Mouse (Mus musculus) kidney, postnatal 4 days (tissue): ENCODE results near the gene Pts.

ENCODE experiments used
- DNase-seq, 2 experiments: peaks; one replicate each; pipeline ENCODE4 v3.0.0; 2021; ENCODE audit warnings: mixed read lengths in 2 of 2

Pts gene

DNA sequence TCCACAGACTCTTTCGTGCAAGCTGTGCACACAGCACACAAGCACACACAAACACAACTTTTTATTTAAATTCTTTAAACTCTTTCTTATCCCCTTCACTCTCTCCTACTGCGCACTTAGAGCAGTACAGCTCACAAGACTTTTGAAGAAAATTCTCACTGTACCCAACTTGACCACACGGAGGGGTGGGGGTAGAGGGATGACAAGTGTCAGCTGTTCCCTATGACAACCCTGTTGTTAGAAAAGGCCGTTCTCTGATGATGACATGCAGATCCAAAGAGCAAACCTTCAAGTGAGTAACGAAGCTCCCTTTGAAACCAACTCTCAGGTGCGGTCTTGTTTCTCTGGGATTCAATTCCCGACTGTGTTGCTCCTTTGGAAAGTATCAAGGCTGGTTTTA is 664 bp downstream of the Pts start:
- DNase-seq: peak in 1 of 2 experiments; percentile 11

DNA sequence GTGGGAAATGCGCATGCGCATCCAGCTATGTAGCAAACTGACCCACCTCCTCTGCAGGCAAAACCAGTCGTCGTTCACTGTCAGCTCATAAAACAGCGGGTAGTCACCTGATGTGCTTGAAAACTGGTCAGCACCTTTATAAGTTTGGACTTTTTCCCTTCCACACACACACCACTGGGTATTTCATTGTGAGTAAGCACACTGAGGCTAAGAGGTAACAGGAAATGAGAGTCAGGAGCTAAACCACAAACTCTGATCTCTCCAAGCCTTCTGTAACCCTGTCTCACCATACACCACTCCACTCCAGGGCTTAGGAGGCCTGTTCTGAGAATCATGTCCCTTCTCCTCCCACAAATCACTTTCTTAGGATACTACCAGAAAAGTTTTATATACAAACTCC is 2.9 kb downstream of the Pts start:
- no peak for DNase-seq

DNA sequence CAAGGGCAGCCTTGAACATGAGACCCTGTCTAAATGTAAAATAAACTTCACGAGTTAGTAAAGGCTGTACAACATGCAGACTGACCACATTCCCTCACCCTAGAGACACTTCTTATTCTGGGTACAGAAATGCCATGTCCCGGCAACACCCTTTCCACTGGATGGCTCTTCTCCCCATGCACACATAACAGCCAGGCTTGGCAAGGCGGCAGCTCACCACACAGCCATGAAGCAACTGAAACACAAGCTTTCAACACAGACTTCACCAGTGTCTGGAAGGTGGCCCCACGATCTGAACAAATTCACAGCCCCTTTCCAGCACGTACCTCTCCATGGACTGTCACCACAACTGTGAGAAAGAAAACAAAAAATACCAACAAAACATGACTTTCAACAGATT is 3.6 kb downstream of the Pts start:
- DNase-seq: no peak

DNA sequence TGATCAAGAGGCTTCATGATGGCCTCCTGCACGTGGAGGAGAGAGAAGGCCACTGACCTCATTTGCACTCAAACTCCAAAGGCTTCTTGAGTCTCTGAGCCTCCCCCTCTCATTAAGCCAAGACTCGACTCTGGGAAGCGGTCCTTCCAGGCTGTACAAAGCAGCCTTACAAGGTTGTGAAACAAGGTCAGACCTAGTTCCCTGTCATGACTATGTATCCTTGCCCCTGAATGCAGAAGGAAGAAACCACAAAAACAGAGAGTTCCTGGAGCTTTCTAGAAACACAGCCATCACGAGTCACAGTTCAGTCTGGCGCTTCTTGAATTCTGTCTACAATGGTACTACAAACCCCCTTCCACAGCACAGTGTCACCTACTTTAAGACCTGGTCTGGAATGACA is 6.0 kb downstream of the Pts start:
- no peak for DNase-seq

DNA sequence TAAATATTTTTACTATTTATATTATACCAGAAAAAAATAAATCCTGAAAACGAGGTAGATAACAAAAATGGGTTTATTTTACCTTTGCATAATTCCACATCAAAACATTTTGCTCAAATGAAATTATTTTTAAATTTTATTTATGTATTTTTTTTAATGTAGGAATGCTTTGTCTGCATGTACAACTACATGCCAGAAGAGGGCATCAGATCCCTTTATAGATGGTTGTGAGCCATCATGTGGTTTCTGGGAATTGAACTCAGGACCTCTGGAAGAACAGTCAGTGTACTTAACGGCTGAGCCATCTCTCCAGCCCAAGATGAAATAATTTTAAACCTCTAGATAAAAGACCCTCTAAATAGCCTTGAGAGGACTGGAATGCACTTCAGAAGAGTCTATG is 7.0 kb downstream of the Pts start:
- no peak for DNase-seq

DNA sequence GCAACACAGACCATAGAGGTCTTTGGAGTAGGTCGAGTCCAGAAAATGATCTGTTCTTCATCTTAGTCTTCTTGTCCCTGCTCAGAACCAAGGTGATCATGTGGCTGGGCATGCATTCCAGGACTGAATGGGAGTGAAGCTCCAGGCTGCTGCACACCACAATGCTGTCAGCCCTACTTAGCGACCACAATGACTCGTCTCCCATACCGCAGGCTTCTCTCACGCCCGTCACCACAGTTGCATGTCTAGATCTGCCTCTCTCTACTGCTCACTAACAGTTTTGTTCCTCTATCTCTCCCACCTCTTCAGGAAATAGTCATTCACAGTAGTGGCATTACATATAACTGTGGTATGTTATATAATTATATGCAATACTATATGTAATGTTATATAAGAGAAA is 7.8 kb downstream of the Pts start:
- DNase-seq: no peak

DNA sequence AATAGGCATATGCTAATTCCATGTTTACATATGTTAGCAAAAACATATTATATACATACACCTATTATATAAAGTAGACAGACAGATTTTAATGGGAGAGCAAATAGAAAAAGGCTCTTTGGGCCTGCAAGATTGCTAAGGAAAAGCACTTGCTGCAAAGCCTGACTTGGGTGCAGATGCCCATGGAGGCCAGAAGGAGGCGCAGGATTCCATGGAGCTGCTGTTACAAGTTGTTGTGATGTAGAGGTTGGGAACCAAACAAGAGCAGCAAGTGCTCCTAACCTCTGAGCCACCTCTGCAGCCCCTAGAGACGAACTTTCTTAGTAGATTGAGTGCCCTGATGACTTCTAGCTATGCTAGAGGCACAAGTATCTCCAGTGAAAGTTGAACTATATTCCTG is 9.7 kb downstream of the Pts start:
- peak; percentile 45 to 52 for DNase-seq

DNA sequence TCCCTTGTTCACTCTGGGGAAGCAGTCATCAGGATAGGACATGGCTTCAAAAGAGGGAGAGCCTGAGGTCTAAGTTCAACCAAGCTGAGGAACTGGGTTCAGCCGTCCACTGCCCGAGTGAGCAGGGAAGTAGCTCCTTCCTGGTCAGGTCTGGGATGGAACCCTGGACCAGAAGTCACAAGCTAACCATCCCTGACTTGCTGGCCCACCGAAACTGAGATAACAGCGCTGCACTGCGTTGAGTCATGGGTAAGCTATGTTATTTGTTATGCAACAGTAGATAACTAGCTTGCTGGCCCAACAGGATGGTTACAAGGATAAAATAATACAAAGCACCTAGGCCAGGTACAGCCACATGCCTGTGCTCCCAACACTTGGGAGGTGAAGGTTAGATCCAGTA is 13.1 kb downstream of the Pts start:
- DNase-seq: no peak

DNA sequence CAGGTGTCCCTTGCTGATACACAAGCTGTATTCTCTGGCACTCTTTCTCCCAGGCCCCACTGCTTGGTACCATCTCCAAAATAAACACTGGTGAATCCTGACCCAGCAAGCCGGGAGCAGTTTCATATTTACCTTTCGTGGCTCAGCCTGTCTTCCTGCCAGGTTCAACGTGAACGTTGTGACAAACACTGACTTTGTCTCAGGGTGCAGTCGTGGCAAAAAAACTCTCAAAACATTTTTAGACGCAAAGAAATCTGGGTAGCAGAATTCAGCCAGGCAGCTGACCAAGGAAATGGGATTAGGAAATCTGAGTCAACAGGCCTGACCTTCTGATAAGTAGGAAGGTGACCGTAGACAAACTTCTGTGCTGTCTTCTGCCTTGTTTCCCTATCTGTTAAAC is 21.0 kb downstream of the Pts start:
- DNase-seq: no peak

DNA sequence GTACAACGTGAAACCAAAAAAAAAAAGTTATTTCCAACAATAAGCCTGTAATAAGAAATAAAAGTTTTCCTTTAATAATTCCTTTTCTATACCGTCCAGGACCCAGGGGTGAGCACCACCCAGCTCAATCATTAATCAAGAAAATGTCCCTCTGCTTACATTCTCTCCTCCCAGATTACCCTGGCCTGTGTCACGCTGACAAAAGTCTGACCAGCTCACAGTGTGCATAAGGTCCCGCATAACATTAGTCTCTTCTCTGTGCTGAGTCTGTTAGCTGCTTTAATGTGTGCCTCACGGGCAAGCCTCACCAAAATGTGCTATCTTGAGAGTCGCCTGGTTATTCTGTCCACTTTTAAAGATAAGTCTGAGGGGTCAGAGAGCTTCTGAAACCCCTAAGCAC is 23.1 kb downstream of the Pts start:
- DNase-seq: peak in 1 of 2 experiments; percentile 31

DNA sequence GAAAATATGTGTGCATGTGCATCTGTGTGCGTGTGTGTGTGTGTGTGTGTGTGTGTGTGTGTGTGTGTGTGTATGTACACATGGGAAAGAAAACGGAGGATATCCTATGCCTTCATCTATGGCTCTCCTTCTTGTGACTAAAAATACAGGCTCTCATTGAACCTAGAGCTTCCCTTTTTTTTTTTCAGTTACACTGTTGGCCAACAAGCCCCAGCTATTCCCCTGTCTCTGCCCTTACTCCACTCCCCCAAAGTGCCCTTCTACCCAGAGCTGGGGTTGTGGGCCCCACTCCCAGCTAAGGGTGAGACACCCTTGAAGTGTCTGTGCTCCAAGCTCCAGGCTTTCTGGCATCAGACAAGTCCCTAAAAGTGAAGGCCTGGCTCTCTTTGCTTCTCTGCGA is 25.6 kb downstream of the Pts start:
- DNase-seq: no peak

DNA sequence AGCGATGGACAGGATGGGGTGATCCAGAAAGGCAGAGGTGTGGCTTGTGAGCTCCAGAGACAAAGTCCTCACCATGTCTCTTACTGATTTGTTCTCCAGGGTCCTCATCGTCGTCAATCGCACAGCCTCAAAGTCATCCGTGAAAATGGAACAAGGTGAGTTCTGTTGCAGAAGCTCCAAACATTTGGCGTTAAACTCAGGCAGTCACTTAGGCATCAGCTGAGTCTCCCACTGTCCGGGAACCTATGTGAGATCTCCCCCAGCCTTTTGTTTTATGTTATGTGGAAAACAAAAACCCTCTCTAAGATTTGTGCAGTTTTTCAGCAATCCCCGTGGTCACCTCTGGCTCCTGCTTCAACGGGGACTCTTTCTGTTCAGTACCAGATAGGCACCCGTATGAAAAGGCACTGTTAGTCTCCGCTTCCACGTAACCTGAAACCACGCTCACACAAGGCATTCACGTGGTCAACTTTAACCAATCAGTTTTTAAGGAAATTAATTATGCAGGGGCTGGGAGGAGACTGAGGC is 27.5 kb downstream of the Pts start:
- DNase-seq: peak in 1 of 2 experiments; percentile 37

DNA sequence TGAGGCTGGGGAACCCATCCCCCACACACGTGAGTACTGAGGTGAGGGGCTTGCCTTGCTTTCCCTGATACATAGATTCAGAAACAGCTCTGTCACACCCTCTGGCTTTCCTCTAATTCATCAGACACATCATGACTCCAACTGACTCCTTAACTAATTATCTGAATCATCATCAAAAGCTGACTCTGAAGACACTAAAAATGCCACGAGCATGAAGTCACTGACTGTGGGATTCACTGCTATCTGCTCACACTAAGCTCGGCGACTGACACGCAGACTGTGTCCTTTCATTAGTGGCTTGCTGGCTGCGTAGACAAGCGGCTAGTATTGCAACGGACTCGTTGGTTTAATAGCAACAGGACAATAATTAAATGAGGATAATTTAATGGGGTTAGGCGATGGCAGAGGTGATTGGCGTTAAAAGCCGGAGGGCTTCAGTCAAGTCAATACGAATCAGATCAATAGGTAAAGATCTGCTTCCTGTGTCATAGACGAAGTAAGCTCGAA is 28.0 kb downstream of the Pts start:
- no peak for DNase-seq

DNA sequence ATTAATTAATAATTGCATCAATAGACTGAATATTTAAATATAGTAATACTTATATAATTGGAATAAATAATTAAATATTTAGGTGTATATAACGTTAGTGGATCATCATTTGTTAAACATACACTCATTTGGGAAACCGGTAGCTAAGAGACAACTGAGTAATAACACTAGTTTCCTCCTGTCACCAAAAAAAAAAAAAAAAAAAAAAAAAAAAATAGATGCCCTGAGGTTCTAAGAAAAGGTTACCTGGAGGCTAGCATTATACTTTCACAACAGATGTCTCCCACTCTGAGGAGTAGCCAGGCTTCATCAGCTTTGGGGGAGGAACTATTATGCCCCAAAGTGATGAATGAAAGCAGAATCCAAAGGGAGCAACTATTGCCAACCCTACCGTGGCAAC is 28.7 kb downstream of the Pts start:
- DNase-seq: no peak

DNA sequence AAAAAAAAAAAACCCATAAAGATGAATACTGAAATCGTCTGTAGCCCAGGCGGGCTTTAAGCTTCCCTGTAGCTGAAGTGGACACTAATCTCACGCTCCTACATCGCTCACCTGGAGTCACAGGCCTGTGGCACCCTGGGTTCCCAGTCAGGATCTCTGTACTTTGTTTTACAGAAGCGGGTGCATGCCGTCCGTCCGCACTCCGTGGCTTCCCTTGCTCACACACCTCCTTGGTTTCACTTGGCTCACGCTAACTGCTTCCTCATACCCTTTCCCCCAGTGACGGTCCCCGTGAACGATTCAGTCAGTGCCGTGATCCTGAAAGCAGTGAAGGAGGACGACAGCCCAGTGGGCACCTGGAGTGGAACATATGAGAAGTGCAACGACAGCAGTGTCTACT is 29.7 kb downstream of the Pts start:
- DNase-seq: no peak

DNA sequence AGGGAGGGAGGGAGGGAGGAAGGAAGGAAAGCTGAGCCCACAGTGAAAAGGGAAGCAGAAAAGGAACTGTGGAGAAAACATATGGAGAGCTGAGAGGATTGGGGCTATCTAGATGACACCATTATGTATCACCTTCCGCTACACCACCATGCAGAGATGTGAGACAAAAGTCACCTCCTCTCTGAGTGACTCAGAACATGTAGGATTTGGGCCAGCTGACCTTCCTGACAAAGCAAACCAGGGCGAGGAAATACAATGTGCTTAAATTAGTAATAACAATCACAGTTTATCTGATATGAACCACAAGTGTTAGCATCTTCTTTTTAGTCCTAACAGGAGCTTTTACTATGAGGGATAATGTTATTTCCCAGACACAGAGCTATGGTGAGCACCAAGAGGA is 31.0 kb downstream of the Pts start:
- no peak for DNase-seq

DNA sequence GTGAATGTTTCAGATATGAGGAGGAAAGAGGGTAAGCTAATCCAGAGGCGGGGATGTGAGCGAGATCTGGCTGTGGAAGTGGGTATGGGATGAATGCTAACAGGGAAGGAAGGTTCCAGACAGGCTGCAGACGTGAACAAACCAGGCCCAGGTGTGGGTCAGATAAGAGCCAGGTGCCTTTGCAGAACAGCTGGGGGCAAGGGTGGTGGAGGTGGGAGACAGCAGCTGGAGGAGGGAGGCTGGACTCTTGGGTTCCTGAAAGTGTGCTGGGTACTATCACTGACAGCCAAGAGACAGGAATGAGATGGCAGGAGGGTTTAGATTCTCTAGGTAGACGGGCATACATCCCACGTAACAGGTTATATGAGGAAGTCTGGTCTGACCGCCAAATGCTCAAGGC is 31.4 kb downstream of the Pts start:
- no peak for DNase-seq

DNA sequence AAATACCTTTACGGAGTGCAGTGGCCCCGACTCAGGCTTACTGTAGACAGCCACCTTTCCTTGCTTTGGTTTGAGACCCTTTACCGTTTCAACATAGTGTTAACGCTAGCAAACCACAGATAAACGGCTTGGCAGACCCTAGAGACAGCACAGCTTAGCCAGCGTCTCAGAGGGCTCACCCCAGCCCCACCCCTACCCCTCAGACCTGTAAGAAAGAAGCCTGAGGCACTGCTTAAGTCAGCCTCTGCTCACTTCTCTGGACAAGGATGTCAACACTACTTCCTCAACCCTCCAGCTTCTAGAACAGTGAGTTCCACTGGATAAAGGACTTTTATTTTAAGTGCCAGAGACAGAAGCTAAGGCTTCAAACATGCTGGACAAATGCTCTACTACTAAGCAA is 32.0 kb downstream of the Pts start:
- no peak for DNase-seq

DNA sequence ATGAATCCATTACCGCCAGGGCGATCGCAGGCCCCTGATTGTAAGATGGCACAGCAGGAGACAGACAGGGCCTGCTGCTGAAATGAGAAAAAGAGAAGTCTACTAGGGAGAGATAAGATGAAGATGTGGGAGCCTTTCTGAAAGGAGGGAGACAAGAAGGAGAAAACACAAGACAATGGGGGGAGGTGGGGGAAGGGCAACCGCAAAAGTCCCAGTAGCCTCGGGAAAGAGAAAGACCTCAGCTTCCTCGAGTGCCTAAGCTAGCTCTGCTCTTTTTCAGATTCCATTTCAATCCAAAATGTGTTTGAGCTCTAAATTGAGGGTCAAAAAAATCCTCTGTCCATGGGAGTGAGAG is 32.4 kb downstream of the Pts start:
- no peak for DNase-seq

DNA sequence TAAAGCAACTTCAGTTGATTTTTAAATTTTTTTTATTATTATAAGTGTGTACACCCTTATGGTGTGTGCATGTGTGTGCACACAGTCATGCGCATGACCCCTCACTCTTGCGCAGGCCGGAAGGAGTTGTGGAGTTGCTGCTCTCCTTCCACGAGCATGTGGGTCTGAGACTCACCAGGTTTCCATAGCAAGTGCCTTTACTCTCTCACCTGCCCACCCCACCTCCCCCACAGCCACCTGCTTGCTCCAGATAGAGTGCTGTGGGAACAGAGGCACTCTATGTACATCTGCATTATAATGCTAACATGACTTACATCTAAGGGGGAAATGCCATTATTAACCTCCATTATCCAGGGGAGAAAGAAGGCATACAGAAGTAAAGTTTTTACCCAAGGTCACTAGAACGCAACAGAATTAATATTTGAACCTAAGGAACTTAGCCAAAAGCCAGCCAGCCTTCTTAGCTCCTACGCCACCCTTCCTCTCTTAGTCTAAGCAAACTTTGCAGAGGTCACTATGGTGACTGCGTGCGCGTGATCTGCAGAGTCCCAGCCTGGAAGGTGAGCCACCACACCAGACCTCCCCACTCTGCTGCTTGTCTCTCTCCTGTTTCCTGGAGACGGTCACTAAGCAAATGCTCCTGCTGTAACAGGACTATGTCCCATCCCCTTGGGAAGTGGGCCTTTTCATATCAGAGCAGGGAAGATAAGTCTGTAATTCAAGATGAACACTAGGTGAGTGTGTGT is 32.9 kb downstream of the Pts start:
- DNase-seq: no peak

DNA sequence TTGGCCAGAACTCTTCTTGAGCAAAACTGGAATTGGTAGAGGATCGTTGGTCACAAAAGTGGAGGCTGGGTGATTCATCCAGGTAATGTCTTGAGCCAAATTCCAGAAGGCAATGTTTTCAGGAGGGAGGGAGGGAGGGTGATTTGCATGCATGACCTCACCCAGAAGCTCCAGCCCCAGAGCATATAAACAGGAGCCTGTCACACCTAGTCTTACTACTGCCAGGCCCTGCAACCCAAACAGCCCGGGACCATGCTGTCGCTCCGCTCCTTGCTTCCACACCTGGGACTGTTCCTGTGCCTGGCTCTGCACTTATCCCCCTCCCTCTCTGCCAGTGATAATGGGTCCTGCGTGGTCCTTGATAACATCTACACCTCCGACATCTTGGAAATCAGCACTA is 34.2 kb downstream of the Pts start, which contains the start of gene Plet1:
Plet1 (plus strand) TSS at position 215 of the 400 bp plus-strand sequence.
- DNase-seq: peak in 1 of 2 experiments; percentile 37

DNA sequence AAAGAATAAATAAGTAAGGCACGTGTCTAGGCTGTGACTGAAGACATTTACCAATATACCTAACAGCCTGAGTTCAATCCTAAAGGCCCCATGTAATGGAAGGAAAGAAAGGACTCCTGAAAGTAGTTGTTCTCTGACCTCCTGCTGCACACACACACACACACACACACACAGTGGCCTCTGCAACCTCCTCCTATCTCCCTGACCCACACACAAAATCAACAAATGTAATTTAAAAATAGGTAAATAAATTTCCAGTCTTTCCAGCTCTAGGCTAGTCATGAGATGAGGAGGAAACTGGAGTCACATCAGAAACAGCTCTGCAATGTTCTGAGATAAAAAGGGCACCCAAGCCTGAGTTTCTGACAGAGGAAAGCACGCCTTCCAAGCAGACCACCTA is 34.7 kb downstream of the Pts start:
- DNase-seq: no peak

DNA sequence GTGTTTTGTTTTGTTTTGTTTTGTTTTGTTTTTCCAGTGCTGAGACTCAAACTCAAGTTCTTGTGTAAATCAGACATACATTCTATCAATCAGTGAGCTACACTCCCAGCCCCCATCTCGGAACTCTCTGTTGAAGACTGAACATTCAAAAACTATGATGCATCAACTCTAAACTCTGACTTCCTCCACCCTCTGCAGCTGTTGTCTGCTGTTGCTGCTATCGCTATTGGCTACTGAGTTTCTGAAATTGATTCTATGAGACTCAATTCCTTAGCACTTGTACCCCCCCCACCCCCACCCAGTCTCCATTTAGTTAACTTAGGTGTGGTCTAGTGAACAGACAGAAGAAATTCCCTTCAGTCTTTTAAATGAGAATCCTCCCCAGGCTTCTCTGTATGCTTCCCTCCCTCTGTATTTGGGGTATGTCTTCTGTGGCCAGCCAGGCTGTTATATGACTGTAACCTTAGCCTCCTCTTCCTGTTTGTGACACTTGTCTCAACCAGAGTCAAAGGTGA is 36.9 kb downstream of the Pts start:
- no peak for DNase-seq

DNA sequence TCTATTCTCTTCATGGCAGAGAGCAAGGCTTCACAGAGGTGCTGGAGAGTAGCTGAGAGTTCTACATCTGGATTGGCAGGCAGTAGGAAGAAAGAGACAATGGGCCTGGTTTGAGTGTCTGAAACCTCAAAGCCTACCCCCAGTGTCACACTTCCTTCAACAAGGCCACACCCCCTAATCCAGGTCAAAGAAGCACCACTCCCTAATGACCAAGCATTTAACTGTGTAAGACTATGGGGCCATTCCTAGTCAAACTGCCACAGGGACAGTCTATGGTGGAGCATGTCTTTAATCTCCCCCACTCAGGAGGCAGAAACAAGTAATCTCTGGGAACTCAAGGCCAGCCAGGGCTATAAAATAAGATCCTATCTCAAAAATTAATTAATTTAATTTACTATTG is 37.7 kb downstream of the Pts start:
- DNase-seq: no peak

DNA sequence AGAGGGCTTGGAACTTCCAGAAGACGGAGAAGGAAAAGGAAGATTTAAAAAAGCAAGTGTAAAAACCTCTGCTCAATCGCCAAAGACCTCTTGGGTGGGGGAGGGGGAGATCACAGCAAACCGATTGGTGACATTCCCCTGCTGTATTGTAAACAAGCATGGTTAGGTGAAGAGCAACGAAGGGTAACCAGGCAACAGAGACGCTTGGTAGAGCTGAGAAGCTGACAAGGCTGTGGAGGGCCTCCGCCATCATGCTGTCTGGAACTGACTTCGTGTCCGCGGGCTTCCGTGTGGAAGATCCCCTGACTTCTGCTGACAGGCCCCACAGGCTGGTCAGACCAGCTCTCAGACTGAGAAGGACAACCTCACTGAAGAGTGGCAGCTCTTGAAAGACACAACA is 43.0 kb downstream of the Pts start:
- DNase-seq: peak; percentile 54 to 70
